Mouse (Mus musculus) cerebellum, adult 9-11 months (tissue): ENCODE results near the gene Usp3.
A peak's percentile ranks its signal among the peaks of the same experiment; 100 is the strongest.

ENCODE experiments used
- DNase-seq: peaks from one replicate; pipeline ENCODE4 v3.0.0; 2022

Gene Usp3

GRCm38 (mm10) chr9:66592708-66593612, at the start of gene Usp3:
TSS of gene Usp3 (minus strand) at chr9:66593142.
- peak; percentile 94 for DNase-seq

GRCm38 (mm10) chr9:66640491-66640890, 47.5 kb upstream of the Usp3 start:
- DNase-seq: no peak

- DNase-seq: no peak
Measured at GRCm38 (mm10) chr9:66639626-66640025, 46.7 kb upstream of the Usp3 start.

GRCm38 (mm10) chr9:66632441-66632840, 39.5 kb upstream of the Usp3 start:
- DNase-seq: no peak

GRCm38 (mm10) chr9:66630931-66631330, 38.0 kb upstream of the Usp3 start:
- DNase-seq: no peak

GRCm38 (mm10) chr9:66626661-66627060, 33.7 kb upstream of the Usp3 start:
- no peak for DNase-seq

GRCm38 (mm10) chr9:66625974-66626530, 33.1 kb upstream of the Usp3 start:
- no peak for DNase-seq

GRCm38 (mm10) chr9:66624873-66625272, 31.9 kb upstream of the Usp3 start:
- DNase-seq: no peak

- no peak for DNase-seq
Measured at GRCm38 (mm10) chr9:66623627-66624026, 30.7 kb upstream of the Usp3 start.

GRCm38 (mm10) chr9:66620581-66620981, 27.6 kb upstream of the Usp3 start:
- no peak for DNase-seq

GRCm38 (mm10) chr9:66620055-66620454, 27.1 kb upstream of the Usp3 start:
- DNase-seq: no peak

GRCm38 (mm10) chr9:66617812-66618211, 24.9 kb upstream of the Usp3 start:
- no peak for DNase-seq

GRCm38 (mm10) chr9:66616858-66617257, 23.9 kb upstream of the Usp3 start:
- DNase-seq: no peak

- no peak for DNase-seq
Measured at GRCm38 (mm10) chr9:66615141-66615540, 22.2 kb upstream of the Usp3 start.

- DNase-seq: no peak
Measured at GRCm38 (mm10) chr9:66614547-66614946, 21.6 kb upstream of the Usp3 start.

- DNase-seq: no peak
Measured at GRCm38 (mm10) chr9:66613667-66614066, 20.7 kb upstream of the Usp3 start.

GRCm38 (mm10) chr9:66611478-66612093, 18.6 kb upstream of the Usp3 start:
- peak; percentile 91 for DNase-seq

GRCm38 (mm10) chr9:66608817-66609345, 15.9 kb upstream of the Usp3 start:
- no peak for DNase-seq

- no peak for DNase-seq
Measured at GRCm38 (mm10) chr9:66606851-66607250, 13.9 kb upstream of the Usp3 start.

GRCm38 (mm10) chr9:66605876-66606750, 13.2 kb upstream of the Usp3 start:
- DNase-seq: peak; percentile 70

GRCm38 (mm10) chr9:66604349-66605206, 11.6 kb upstream of the Usp3 start:
- DNase-seq: no peak

GRCm38 (mm10) chr9:66603907-66604306, 11.0 kb upstream of the Usp3 start:
- DNase-seq: no peak
